Mouse (Mus musculus) kidney, adult 2 months (tissue): ENCODE data around the gene Gm45808.

Experiments
- CTCF ChIP-seq: fragments of 200-500 bp; conservative IDR thresholded peaks from 2 replicates; pipeline ENCODE4 v1.5.1; 2011; ENCODE audit warnings: low read depth, mild to moderate bottlenecking, control low read depth, low read length, moderate library complexity, mixed read lengths; ENCODE audit not compliant: insufficient read depth, insufficient read length
- POLR2A ChIP-seq: fragments of 200-500 bp; IDR thresholded peaks from one replicate; pipeline ENCODE4 v1.6.1; 2011; ENCODE audit warnings: low read depth, low read length, control low read depth

GRCm38 (mm10) chr7:45463987-45464778 lies 22.4 kb downstream of the Gm45808 start:
- no peak for TF ChIP-seq POLR2A
- no peak for TF ChIP-seq CTCF
